In genomic region chr8:109593117-109593788, GRCm38 (mm10) we compare ENCODE assay signal across 9 mouse cellular contexts. TPM values are rescaled to one million over a fixed set of nuclear protein-coding genes. Genes with fewer than 3 reads are reported as not detected.
DNase-seq lines count a peak whose midpoint lies in the region; ATAC-seq and TF ChIP-seq lines count a peak whose summit lies in the region.
"Had no signal": no experiment of that assay in that cellular context is flagged by ENCODE, and none has a peak within 500 bp of the region (broad histone marks: within the 10 kb centered on the region; RNA-seq: fewer than 3 reads in every experiment).

No protein-coding gene starts in this region.

- no peaks in the 10 kb centered on the region for H3K9me3 ChIP-seq in midbrain, embryonic 14.5 days (ENCODE audit: control insufficient read depth, low read length)
- no peaks in the 10 kb centered on the region for H3K9me3 ChIP-seq in midbrain, embryonic 16.5 days (replicated peaks; ENCODE audit: control insufficient read depth, low read length, poor library complexity, severe bottlenecking)
- no peaks in the 10 kb centered on the region for H3K9me3 ChIP-seq in limb, embryonic 14.5 days (ENCODE audit: control insufficient read depth, low read length)
- H3K9me3 ChIP-seq in forebrain, embryonic 12.5 days, result no peaks in the 10 kb centered on the region
- H3K9me3 ChIP-seq: limb, embryonic 13.5 days had no signal

- peaks cover 32% of the 10 kb centered on the region for H3K36me3 ChIP-seq in midbrain, embryonic 14.5 days (ENCODE audit: control insufficient read depth, insufficient read depth, low read length)
- H3K36me3 ChIP-seq in midbrain, embryonic 16.5 days (ENCODE audit: control insufficient read depth, insufficient read depth, low read length), result 0 out of 2 replicates have a peak, but pooled peaks cover 3% of the 10 kb centered on the region
- peaks cover 37% of the 10 kb centered on the region for H3K36me3 ChIP-seq in limb, embryonic 14.5 days (ENCODE audit: control insufficient read depth, insufficient read depth, low read length)
- peaks cover 43% of the 10 kb centered on the region for H3K36me3 ChIP-seq in forebrain, embryonic 12.5 days (replicated peaks)

- no peak overlapping the region for H3K4me3 ChIP-seq in midbrain, embryonic 14.5 days (replicated peaks; ENCODE audit: low read depth, low read length)
- no peak overlapping the region for H3K4me3 ChIP-seq in midbrain, embryonic 16.5 days (ENCODE audit: low read depth, low read length)
- H3K4me3 ChIP-seq in limb, embryonic 14.5 days (replicated peaks; ENCODE audit: low read length), result no peak overlapping the region
- H3K4me3 ChIP-seq in forebrain, embryonic 12.5 days (replicated peaks), result no peak overlapping the region
- H3K4me3 ChIP-seq: limb, embryonic 13.5 days had no signal

- no peaks in the 10 kb centered on the region for H3K27me3 ChIP-seq in midbrain, embryonic 14.5 days (ENCODE audit: control insufficient read depth, insufficient read depth, low read length)
- no peaks in the 10 kb centered on the region for H3K27me3 ChIP-seq in midbrain, embryonic 16.5 days (ENCODE audit: control insufficient read depth, insufficient read depth, low read depth, low read length)
- H3K27me3 ChIP-seq in limb, embryonic 14.5 days (ENCODE audit: control insufficient read depth, insufficient read depth, low read length), result no peaks in the 10 kb centered on the region
- H3K27me3 ChIP-seq in forebrain, embryonic 12.5 days, result no peaks in the 10 kb centered on the region
- H3K27me3 ChIP-seq: limb, embryonic 13.5 days had no signal

- no peak for TF ChIP-seq POLR2A in limb, embryonic 14.5 days (IDR thresholded peaks at IDR 0.05; ENCODE audit: borderline replicate concordance, extremely low read depth, insufficient read depth, insufficient read length)

- WGBS in midbrain, embryonic 14.5 days, result 80% methylated on average over 6 of the region's 6 CpGs
- WGBS in midbrain, embryonic 16.5 days, result 77% methylated on average over 6 of the region's 6 CpGs
- 74% methylated on average over 6 of the region's 6 CpGs for WGBS in limb, embryonic 14.5 days
- WGBS in forebrain, embryonic 12.5 days, result 82% methylated on average over 6 of the region's 6 CpGs

- no peak overlapping the region for H3K27ac ChIP-seq in midbrain, embryonic 14.5 days (replicated peaks; ENCODE audit: low read depth, low read length)
- no peak overlapping the region for H3K27ac ChIP-seq in midbrain, embryonic 16.5 days (ENCODE audit: low read length)
- no peak overlapping the region for H3K27ac ChIP-seq in limb, embryonic 14.5 days (replicated peaks; ENCODE audit: low read depth, low read length)
- no peak overlapping the region for H3K27ac ChIP-seq in forebrain, embryonic 12.5 days
- H3K27ac ChIP-seq: limb, embryonic 13.5 days had no signal

- H3K4me2 ChIP-seq in midbrain, embryonic 14.5 days (ENCODE audit: low read length), result no peak overlapping the region
- H3K4me2 ChIP-seq in midbrain, embryonic 16.5 days (ENCODE audit: low read length), result no peak overlapping the region
- H3K4me2 ChIP-seq in limb, embryonic 14.5 days (replicated peaks; ENCODE audit: low read depth, low read length, severe bottlenecking), result no peak overlapping the region
- H3K4me2 ChIP-seq in forebrain, embryonic 12.5 days, result no peak overlapping the region
- H3K4me2 ChIP-seq: limb, embryonic 13.5 days had no signal

- no peak for ATAC-seq in midbrain, embryonic 14.5 days (ENCODE audit: low FRiP score, low TSS enrichment)
- ATAC-seq in midbrain, embryonic 16.5 days, result no peak
- no peak for ATAC-seq in limb, embryonic 14.5 days (ENCODE audit: low FRiP score, low read depth)
- ATAC-seq in forebrain, embryonic 12.5 days (ENCODE audit: low FRiP score), result no peak

- no peaks in the 10 kb centered on the region for H3K4me1 ChIP-seq in midbrain, embryonic 14.5 days (ENCODE audit: control insufficient read depth, insufficient read depth, low read length)
- H3K4me1 ChIP-seq in midbrain, embryonic 16.5 days (ENCODE audit: control insufficient read depth, insufficient read depth, low read length), result no peaks in the 10 kb centered on the region
- no peaks in the 10 kb centered on the region for H3K4me1 ChIP-seq in limb, embryonic 14.5 days (ENCODE audit: control insufficient read depth, insufficient read depth, low read length)
- no peaks in the 10 kb centered on the region for H3K4me1 ChIP-seq in forebrain, embryonic 12.5 days
- H3K4me1 ChIP-seq: limb, embryonic 13.5 days had no signal

- DNase-seq in embryo, embryonic 10.5 days (ENCODE audit: low spot score), result peak; percentile 43
- DNase-seq in embryo, embryonic 10 days (ENCODE audit: low spot score), result no peak
- DNase-seq in midbrain, embryonic 14.5 days, result peak; percentile 71
- peak; percentile 40 for DNase-seq in limb, embryonic 14.5 days (ENCODE audit: low spot score)
- DNase-seq in thymus, postnatal 14 days, result peak; percentile 47
- DNase-seq in gastrocnemius, postnatal 25 days, result no peak

- no peak overlapping the region for H3K9ac ChIP-seq in midbrain, embryonic 14.5 days (replicated peaks; ENCODE audit: low read length)
- no peak overlapping the region for H3K9ac ChIP-seq in midbrain, embryonic 16.5 days (ENCODE audit: low read depth, low read length)
- no peak overlapping the region for H3K9ac ChIP-seq in limb, embryonic 14.5 days (ENCODE audit: low read depth, low read length, severe bottlenecking)
- no peak overlapping the region for H3K9ac ChIP-seq in forebrain, embryonic 12.5 days
- H3K9ac ChIP-seq: limb, embryonic 13.5 days had no signal

RNA-seq across cellular contexts. Expression of gene Hp, which starts 14.3 kb away (rescaled TPM):
- polyA plus RNA-seq in midbrain, embryonic 14.5 days (2014; fragmentation: Nextera tagmentation; extraction: Ambion mirVana), result not detected in 2 replicates
- polyA plus RNA-seq in midbrain, embryonic 16.5 days (2015; fragmentation: Nextera tagmentation; extraction: Ambion mirVana), result 0.17 and 0.40 TPM in 2 replicates
- 2.0 and 2.4 TPM in 2 replicates for polyA plus RNA-seq in limb, embryonic 14.5 days (2012; rRNA removed)
- 0.73 and 1.8 TPM in 2 replicates for polyA plus RNA-seq in limb, embryonic 14.5 days (2014; fragmentation: Nextera tagmentation; extraction: Ambion mirVana)
- total RNA-seq in gastrocnemius, postnatal 25 days (2021), result 100 to 1,000 TPM in 1 of 2 experiments, 1 to 10 TPM in 1; 1.9 to 114 TPM
- polyA plus RNA-seq in forebrain, embryonic 12.5 days (2016; fragmentation: Nextera tagmentation; extraction: Ambion mirVana), result 0.15 TPM in 1 of 2 replicates, not detected in the other

RNA-seq across cellular contexts. Expression of gene Dhodh, which starts 15.2 kb away (rescaled TPM):
- polyA plus RNA-seq in midbrain, embryonic 14.5 days (2014; fragmentation: Nextera tagmentation; extraction: Ambion mirVana), result 28.7 and 31.1 TPM in 2 replicates
- polyA plus RNA-seq in midbrain, embryonic 16.5 days (2015; fragmentation: Nextera tagmentation; extraction: Ambion mirVana), result 29.7 and 35.7 TPM in 2 replicates
- polyA plus RNA-seq in limb, embryonic 14.5 days (2012; rRNA removed), result 41.2 and 41.8 TPM in 2 replicates
- polyA plus RNA-seq in limb, embryonic 14.5 days (2014; fragmentation: Nextera tagmentation; extraction: Ambion mirVana), result 42.3 and 48.5 TPM in 2 replicates
- 10 to 100 TPM; 11.0 to 12.9 TPM for total RNA-seq in gastrocnemius, postnatal 25 days (2021)
- 38.7 and 39.6 TPM in 2 replicates for polyA plus RNA-seq in forebrain, embryonic 12.5 days (2016; fragmentation: Nextera tagmentation; extraction: Ambion mirVana)

RNA-seq across cellular contexts. Expression of gene Pkd1l3, which starts 21.1 kb away (rescaled TPM):
- 0.12 TPM in 1 of 2 replicates, not detected in the other for polyA plus RNA-seq in midbrain, embryonic 14.5 days (2014; fragmentation: Nextera tagmentation; extraction: Ambion mirVana)
- 0.20 and 0.52 TPM in 2 replicates for polyA plus RNA-seq in midbrain, embryonic 16.5 days (2015; fragmentation: Nextera tagmentation; extraction: Ambion mirVana)
- 0.14 and 0.24 TPM in 2 replicates for polyA plus RNA-seq in limb, embryonic 14.5 days (2012; rRNA removed)
- polyA plus RNA-seq in limb, embryonic 14.5 days (2014; fragmentation: Nextera tagmentation; extraction: Ambion mirVana), result 0.14 and 0.33 TPM in 2 replicates
- not detected for total RNA-seq in gastrocnemius, postnatal 25 days (2021)
- 0.05 and 0.22 TPM in 2 replicates for polyA plus RNA-seq in forebrain, embryonic 12.5 days (2016; fragmentation: Nextera tagmentation; extraction: Ambion mirVana)

RNA-seq across cellular contexts. Expression of gene Txnl4b, which starts 27.6 kb away (rescaled TPM):
- 27.6 and 33.3 TPM in 2 replicates for polyA plus RNA-seq in midbrain, embryonic 14.5 days (2014; fragmentation: Nextera tagmentation; extraction: Ambion mirVana)
- 28.0 and 28.9 TPM in 2 replicates for polyA plus RNA-seq in midbrain, embryonic 16.5 days (2015; fragmentation: Nextera tagmentation; extraction: Ambion mirVana)
- 5.7 and 6.0 TPM in 2 replicates for polyA plus RNA-seq in limb, embryonic 14.5 days (2012; rRNA removed)
- 23.6 and 25.1 TPM in 2 replicates for polyA plus RNA-seq in limb, embryonic 14.5 days (2014; fragmentation: Nextera tagmentation; extraction: Ambion mirVana)
- 1 to 10 TPM; 5.8 to 8.3 TPM for total RNA-seq in gastrocnemius, postnatal 25 days (2021)
- polyA plus RNA-seq in forebrain, embryonic 12.5 days (2016; fragmentation: Nextera tagmentation; extraction: Ambion mirVana), result 21.7 and 23.4 TPM in 2 replicates

RNA-seq across cellular contexts. Expression of gene Dhx38, which starts 27.6 kb away (rescaled TPM):
- polyA plus RNA-seq in midbrain, embryonic 14.5 days (2014; fragmentation: Nextera tagmentation; extraction: Ambion mirVana), result 15.6 and 15.8 TPM in 2 replicates
- 17.9 and 18.5 TPM in 2 replicates for polyA plus RNA-seq in midbrain, embryonic 16.5 days (2015; fragmentation: Nextera tagmentation; extraction: Ambion mirVana)
- 27.4 and 27.8 TPM in 2 replicates for polyA plus RNA-seq in limb, embryonic 14.5 days (2012; rRNA removed)
- polyA plus RNA-seq in limb, embryonic 14.5 days (2014; fragmentation: Nextera tagmentation; extraction: Ambion mirVana), result 20.0 and 23.3 TPM in 2 replicates
- 10 to 100 TPM in 1 of 2 experiments, 1 to 10 TPM in 1; 9.2 to 10.6 TPM for total RNA-seq in gastrocnemius, postnatal 25 days (2021)
- 32.7 and 35.9 TPM in 2 replicates for polyA plus RNA-seq in forebrain, embryonic 12.5 days (2016; fragmentation: Nextera tagmentation; extraction: Ambion mirVana)

Comparison
In these comparisons a context has a peak if more than half of its experiments do, and no peak if none do; other contexts are left out.
1. DNase-seq: peak in embryo, embryonic 10.5 days (single experiment), midbrain, embryonic 14.5 days (single experiment), limb, embryonic 14.5 days (single experiment) and thymus, postnatal 14 days (single experiment); none in embryo, embryonic 10 days (single experiment) and gastrocnemius, postnatal 25 days (single experiment).